Mouse (Mus musculus): ENCODE data around the gene P3h1.
A peak's percentile ranks its signal among the peaks of the same experiment; 100 is the strongest.
"Not testable (repeated sequence)": the region's sequence is repeated elsewhere in the genome, so short reads cannot be mapped to it uniquely, and the experiment has no call there.

The P3h1 gene

DNA sequence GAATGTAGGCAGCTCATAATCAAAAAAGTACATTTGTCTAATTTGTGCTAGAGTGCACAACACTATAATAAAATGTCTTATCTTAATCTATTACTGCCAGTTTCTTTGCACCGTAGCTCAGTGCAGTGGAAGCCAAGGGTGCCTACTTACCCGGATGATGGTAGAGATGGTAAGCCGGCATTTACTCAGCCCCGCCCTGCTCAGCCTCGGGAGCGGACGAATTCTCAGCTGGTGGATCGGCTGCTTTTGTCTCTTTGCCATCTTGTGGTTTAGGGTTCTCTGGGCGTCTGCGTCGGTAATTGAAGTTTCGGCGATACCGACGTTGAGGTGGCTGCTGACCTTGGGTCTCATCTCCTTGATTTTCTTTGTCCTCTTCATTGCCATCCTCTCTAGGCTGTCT is 46.1 kb downstream of the P3h1 start:
- DNase-seq: not testable (repeated sequence)

GRCm38 (mm10) chr4:119284861-119285260 is 52.1 kb downstream of the P3h1 start:
- no peak for DNase-seq

GRCm38 (mm10) chr4:119285336-119285735 is 52.6 kb downstream of the P3h1 start:
- no peak for DNase-seq

GRCm38 (mm10) chr4:119291921-119292320 is 59.2 kb downstream of the P3h1 start:
- DNase-seq: no peak

- peak; percentile 63 for DNase-seq
These were observed 60.3 kb downstream of the P3h1 start for GRCm38 (mm10) chr4:119292771-119293573.

GRCm38 (mm10) chr4:119293574-119294258 is 61.0 kb downstream of the P3h1 start:
- peak; percentile 46 for DNase-seq

DNA sequence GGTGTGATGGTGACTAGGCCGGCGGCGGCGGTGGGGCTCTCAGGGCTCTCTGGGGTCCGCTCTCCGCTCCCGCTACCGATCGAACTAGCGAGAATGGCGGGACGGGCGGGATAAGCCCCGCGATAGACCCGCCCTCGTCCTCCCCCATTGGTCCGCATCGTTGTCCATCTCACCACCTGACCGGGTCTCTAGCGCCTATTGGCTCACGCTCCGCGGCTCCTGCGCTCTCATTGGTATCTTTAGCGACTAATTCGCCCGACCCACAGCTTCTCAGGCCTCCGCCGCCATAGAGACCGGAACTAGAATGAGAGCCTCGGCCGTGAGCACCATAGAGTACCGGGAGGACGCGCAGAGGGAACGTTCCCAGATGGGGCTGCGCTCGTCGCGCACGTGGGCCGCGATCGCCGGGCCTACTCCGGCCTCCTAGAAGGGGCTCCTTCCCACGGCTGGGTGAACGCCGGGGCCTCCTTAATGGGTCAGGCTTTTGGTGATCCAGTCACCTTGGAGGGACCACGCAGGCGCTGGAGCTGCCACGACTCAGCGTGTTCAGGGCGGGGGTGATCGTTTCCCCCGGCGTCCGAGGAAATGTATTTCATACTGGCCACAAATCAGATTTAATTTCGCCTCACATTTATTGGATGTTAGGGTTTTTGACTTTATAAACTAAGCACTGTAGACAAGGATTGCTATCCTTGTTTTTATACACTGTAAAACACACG is 61.9 kb downstream of the P3h1 start, which contains the start of gene Ybx1:
TSS of gene Ybx1 (minus strand) at position 190 of the 719 bp plus-strand sequence.
- DNase-seq: peak; percentile 100

DNA sequence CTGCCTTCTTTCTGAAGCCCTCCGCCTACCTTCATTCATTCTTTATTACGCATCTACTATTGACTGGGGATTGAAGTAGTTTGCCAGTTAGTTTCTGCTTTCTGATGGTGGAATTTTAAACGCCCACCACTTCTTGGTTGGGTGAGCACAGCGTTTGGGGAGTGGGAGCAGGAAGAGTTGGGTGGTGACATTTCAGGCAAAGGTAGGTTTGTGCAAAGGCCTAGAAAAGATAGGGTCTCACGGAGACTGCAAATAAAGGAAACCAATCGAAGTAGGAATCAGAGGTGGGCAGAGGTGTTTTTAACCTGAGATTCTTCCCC is 62.4 kb downstream of the P3h1 start:
- DNase-seq: no peak

DNA sequence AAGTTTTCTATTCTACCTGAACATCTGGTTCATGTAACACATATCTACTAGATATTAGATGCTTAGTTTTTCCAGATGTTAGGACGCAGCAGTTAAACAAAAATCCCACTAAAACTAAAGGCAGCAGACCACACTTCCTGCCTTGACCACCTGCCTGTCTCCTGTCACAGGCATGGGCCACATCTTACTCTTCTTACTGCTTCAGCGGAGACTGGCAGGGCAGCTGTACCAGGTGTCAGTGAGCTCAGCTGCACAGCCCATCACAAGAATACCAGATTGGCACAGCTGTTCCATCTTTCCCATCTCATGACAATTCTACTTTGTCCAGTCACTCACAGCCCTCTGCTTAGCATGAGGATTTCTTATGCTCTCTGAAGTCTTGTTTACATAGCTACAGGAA is 64.6 kb downstream of the P3h1 start:
- DNase-seq: no peak

Measured in right cerebral cortex, postnatal 14 days (tissue).